Mouse (Mus musculus): Measurements from ENCODE around the gene Nmnat2. TPM values are rescaled to one million over a fixed set of nuclear protein-coding genes. Genes with fewer than 3 reads are reported as not detected.

Nmnat2 gene
- total and polyA plus RNA-seq, 2 experiments from 2014 or later: 70.5 to 120 TPM

- Histone ChIP-seq H3K9me3 (ENCODE audit: low read length) (no peaks in the 10 kb centered on the region), H3K4me2 (ENCODE audit: low read depth, low read length) (no peak overlapping the region), H3K27ac (no peak overlapping the region), H3K4me3 (ENCODE audit: low read length) (no peak overlapping the region), H3K9ac (replicated peaks; ENCODE audit: low read length) (no peak overlapping the region), H3K27me3 (ENCODE audit: insufficient read depth, low read length) (no peaks in the 10 kb centered on the region), H3K4me1 (ENCODE audit: insufficient read depth, low read length) (no peaks in the 10 kb centered on the region; the same call in 1 of the 2 replicates), H3K36me3 (ENCODE audit: insufficient read depth, low read length) (no peaks in the 10 kb centered on the region)
- TF ChIP-seq CTCF (IDR thresholded peaks at IDR 0.05; ENCODE audit: low read depth): no peak
- DNase-seq (ENCODE audit: low spot score) (no peak), ATAC-seq (no peak)
- 62% methylated on average over 11 of the region's 11 CpGs for WGBS
These were observed 20.8 kb upstream of the Nmnat2 start for GRCm38 (mm10) chr1:152933962-152934361.

DNA sequence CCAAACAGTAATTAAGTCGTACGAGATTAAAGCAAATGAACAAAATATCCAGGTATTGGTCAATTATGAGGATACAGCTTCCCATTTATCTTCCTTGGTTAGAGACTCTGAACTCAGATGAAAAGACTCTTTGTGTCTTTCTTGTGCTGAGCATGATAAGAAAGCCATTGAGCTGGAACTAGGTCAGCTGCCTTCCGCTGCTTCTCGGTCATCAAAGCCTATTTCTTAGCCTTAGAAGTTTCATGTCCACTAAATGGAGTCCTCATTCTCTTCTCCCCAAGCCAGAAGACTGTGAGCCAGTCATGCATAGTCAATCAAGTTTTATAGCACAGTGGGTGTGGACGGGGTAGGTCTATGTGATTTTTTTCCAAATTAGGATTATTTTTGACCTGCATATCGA is 19.3 kb upstream of the Nmnat2 start:
- WGBS: 53% methylated on average over 6 of the region's 6 CpGs
- no peak overlapping the region for H3K4me2 ChIP-seq (ENCODE audit: low read depth, low read length)
- H3K36me3 ChIP-seq (ENCODE audit: insufficient read depth, low read length): no peaks in the 10 kb centered on the region
- H3K4me3 ChIP-seq (ENCODE audit: low read length): no peak overlapping the region
- H3K27ac ChIP-seq: no peak overlapping the region
- H3K27me3 ChIP-seq (ENCODE audit: insufficient read depth, low read length): no peaks in the 10 kb centered on the region
- no peaks in the 10 kb centered on the region for H3K9me3 ChIP-seq (ENCODE audit: low read length)
- no peak for TF ChIP-seq CTCF (IDR thresholded peaks at IDR 0.05; ENCODE audit: low read depth)
- no peak for ATAC-seq
- H3K4me1 ChIP-seq (ENCODE audit: insufficient read depth, low read length): no peaks in the 10 kb centered on the region; the same call in 1 of the 2 replicates
- no peak overlapping the region for H3K9ac ChIP-seq (replicated peaks; ENCODE audit: low read length)
- peak; percentile 17 for DNase-seq (ENCODE audit: low spot score)

- H3K9me3 ChIP-seq (ENCODE audit: low read length): no peaks in the 10 kb centered on the region
- DNase-seq (ENCODE audit: low spot score) (peak; percentile 46), ATAC-seq (no peak)
- 70% methylated on average over 5 of the region's 5 CpGs for WGBS
- TF ChIP-seq CTCF (IDR thresholded peaks at IDR 0.05; ENCODE audit: low read depth): no peak
- H3K4me2 ChIP-seq (ENCODE audit: low read depth, low read length): no peak overlapping the region
- no peak overlapping the region for H3K9ac ChIP-seq (replicated peaks; ENCODE audit: low read length)
- no peaks in the 10 kb centered on the region for H3K27me3 ChIP-seq (ENCODE audit: insufficient read depth, low read length)
- no peak overlapping the region for H3K27ac ChIP-seq
- H3K4me1 ChIP-seq (ENCODE audit: insufficient read depth, low read length): no peaks in the 10 kb centered on the region; the same call in 1 of the 2 replicates
- H3K36me3 ChIP-seq (ENCODE audit: insufficient read depth, low read length): no peaks in the 10 kb centered on the region
- no peak overlapping the region for H3K4me3 ChIP-seq (ENCODE audit: low read length)
These were observed 18.4 kb upstream of the Nmnat2 start for GRCm38 (mm10) chr1:152936365-152936764.

- no peaks in the 10 kb centered on the region for H3K27me3 ChIP-seq (ENCODE audit: insufficient read depth, low read length)
- H3K36me3 ChIP-seq (ENCODE audit: insufficient read depth, low read length): no peaks in the 10 kb centered on the region
- no peak overlapping the region for H3K9ac ChIP-seq (replicated peaks; ENCODE audit: low read length)
- H3K4me2 ChIP-seq (ENCODE audit: low read depth, low read length): no peak overlapping the region
- H3K27ac ChIP-seq: no peak overlapping the region
- no peaks in the 10 kb centered on the region for H3K9me3 ChIP-seq (ENCODE audit: low read length)
- no peaks in the 10 kb centered on the region for H3K4me1 ChIP-seq (ENCODE audit: insufficient read depth, low read length)
- WGBS: 40% methylated on average over 4 of the region's 4 CpGs
- TF ChIP-seq CTCF (IDR thresholded peaks at IDR 0.05; ENCODE audit: low read depth): no peak
- no peak for ATAC-seq
- DNase-seq (ENCODE audit: low spot score): no peak
- H3K4me3 ChIP-seq (ENCODE audit: low read length): no peak overlapping the region
These were observed 11.8 kb upstream of the Nmnat2 start for GRCm38 (mm10) chr1:152942977-152943376.

DNA sequence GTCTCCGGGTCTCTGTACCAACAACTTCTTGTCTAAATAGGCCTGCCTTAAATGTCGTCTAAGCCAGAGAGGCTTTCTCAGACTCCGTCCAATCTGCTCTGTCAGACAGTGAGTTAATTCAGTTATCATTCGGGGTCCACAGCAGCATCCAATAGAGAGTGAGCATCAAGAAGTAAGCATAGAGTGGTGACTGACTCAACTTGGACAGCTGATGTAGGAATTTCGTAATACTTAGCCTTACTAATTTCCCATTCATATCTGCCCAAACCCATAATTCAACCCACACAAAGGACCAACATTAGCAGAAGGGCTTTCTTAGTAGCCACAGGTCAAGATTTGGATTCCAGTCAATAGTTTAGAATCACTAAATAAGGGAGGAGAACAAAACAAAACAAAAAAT is 626 bp upstream of the Nmnat2 start:
- Histone ChIP-seq H3K9ac (replicated peaks; ENCODE audit: low read length) (no peak overlapping the region), H3K4me2 (ENCODE audit: low read depth, low read length) (no peak overlapping the region), H3K4me3 (ENCODE audit: low read length) (no peak overlapping the region; the same call in 1 of the 2 replicates), H3K27me3 (ENCODE audit: insufficient read depth, low read length) (no peaks in the 10 kb centered on the region; the same call in 1 of the 2 replicates), H3K36me3 (ENCODE audit: insufficient read depth, low read length) (no peaks in the 10 kb centered on the region), H3K27ac (no peak overlapping the region), H3K4me1 (ENCODE audit: insufficient read depth, low read length) (peaks cover 9% of the 10 kb centered on the region; the same call in 1 of the 2 replicates), H3K9me3 (ENCODE audit: low read length) (no peaks in the 10 kb centered on the region)
- TF ChIP-seq CTCF (IDR thresholded peaks at IDR 0.05; ENCODE audit: low read depth): no peak
- ATAC-seq (no peak), DNase-seq (ENCODE audit: low spot score) (no peak)
- 75% methylated on average over 5 of the region's 5 CpGs for WGBS

DNA sequence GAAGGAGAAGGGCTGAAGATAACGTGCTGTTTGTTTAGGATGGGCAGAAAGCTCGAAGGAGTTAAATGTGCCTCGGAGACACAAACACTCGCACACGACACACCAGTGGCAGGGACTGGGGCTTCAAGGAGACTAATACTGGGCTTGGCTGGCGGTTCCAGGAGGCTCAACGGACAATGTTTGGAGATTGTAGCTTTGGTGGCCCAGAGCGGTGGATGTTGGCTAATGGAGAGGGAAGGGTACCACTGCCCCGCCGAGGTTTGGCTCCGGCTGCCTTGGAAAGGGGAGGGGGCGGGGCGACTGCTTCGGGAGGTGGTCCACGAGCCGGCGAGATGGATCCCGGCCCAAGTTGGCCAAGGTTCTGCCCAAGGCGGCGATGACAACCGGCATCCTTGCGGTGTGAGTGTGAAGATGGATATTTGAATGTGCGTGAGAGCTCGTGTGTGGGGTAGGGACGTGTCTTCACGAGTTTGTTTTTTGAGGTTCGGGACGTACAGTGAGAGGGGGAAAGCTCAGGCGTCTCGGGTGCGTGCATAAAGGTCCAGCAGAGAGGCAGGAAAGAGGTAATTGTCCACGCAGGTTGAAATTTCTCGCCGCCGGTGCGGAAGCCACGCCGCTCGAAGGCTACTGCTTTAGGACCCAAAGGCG is 895 bp downstream of the Nmnat2 start:
- Histone ChIP-seq H3K27me3 (ENCODE audit: insufficient read depth, low read length) (no peaks in the 10 kb centered on the region; the same call in 1 of the 2 replicates), H3K4me3 (ENCODE audit: low read length) (peak overlapping the region; percentile 80), H3K4me1 (ENCODE audit: insufficient read depth, low read length) (peaks cover 9% of the 10 kb centered on the region; the same call in 1 of the 2 replicates), H3K27ac (peak overlapping the region; percentile 87), H3K4me2 (ENCODE audit: low read depth, low read length) (peak overlapping the region; percentile 78), H3K36me3 (ENCODE audit: insufficient read depth, low read length) (no peaks in the 10 kb centered on the region), H3K9me3 (ENCODE audit: low read length) (no peaks in the 10 kb centered on the region), H3K9ac (replicated peaks; ENCODE audit: low read length) (peak overlapping the region; percentile 63)
- DNase-seq (ENCODE audit: low spot score) (peak; percentile 50), ATAC-seq (peak; percentile 44)
- under 1% methylated on average over 39 of the region's 40 CpGs for WGBS
- no peak for TF ChIP-seq CTCF (IDR thresholded peaks at IDR 0.05; ENCODE audit: low read depth)

DNA sequence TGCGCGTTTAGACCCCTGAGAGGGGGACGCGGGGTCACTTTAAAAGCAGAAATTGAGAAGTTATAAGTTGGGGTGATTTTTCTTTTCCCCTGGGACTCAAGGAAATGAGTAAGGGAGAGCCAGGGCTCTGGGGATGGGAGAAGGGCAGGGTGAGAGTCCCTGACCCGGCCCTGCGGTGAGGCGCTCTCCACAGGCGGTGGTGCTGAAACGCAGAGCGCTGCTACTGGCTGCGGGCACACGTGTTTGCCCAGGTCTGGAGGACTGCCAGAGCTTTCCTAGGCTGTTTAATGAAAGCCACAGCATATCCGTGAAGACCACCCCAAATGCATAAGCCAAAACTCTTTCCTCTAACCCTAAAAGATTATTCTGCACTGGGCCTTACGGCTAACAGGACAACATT is 1.4 kb downstream of the Nmnat2 start:
- Histone ChIP-seq H3K36me3 (ENCODE audit: insufficient read depth, low read length) (no peaks in the 10 kb centered on the region), H3K4me1 (ENCODE audit: insufficient read depth, low read length) (peaks cover 9% of the 10 kb centered on the region; the same call in 1 of the 2 replicates), H3K9me3 (ENCODE audit: low read length) (no peaks in the 10 kb centered on the region), H3K4me3 (ENCODE audit: low read length) (peak overlapping the region; percentile 80), H3K9ac (replicated peaks; ENCODE audit: low read length) (peak overlapping the region; percentile 63), H3K27me3 (ENCODE audit: insufficient read depth, low read length) (no peaks in the 10 kb centered on the region; the same call in 1 of the 2 replicates), H3K27ac (peak overlapping the region; percentile 87; the same call in 1 of the 2 replicates), H3K4me2 (ENCODE audit: low read depth, low read length) (peak overlapping the region; percentile 78)
- 3% methylated on average over 14 of the region's 14 CpGs for WGBS
- peak; percentile 65 for ATAC-seq
- TF ChIP-seq CTCF (IDR thresholded peaks at IDR 0.05; ENCODE audit: low read depth): 0 out of 2 replicates have a peak, but pooled peaks have one; percentile 1
- DNase-seq (ENCODE audit: low spot score): peak; percentile 80
